Mouse (Mus musculus) adrenal gland (tissue): ENCODE measurements around the gene Acsbg2.
"Not testable (repeated sequence)": the region's sequence is repeated elsewhere in the genome, so short reads cannot be mapped to it uniquely, and the experiment has no call there.

Experiments used
- intact Hi-C: fragments of 180-260 bp; cut with DNase I; formaldehyde crosslinking; loops from one replicate; pipeline ENCODE4 v1.15.1; 2025
- long read RNA-seq, 2 experiments: library from polyadenylated mRNA; unstranded; transcript quantifications; one replicate each; pipeline ENCODE4 v2.0.0; 2020; ENCODE audit warnings: borderline replicate concordance in 1 of 2; ENCODE audit not compliant: insufficient replicate concordance in 1 of 2

The Acsbg2 gene
- long read RNA-seq, experiment 1: 0 reads
- long read RNA-seq, experiment 2, partial matches to known transcripts: 1 of 1 reads
- long read RNA-seq, experiment 2, other reads (novel, unspliced or antisense): 0 of 1 reads

DNA sequence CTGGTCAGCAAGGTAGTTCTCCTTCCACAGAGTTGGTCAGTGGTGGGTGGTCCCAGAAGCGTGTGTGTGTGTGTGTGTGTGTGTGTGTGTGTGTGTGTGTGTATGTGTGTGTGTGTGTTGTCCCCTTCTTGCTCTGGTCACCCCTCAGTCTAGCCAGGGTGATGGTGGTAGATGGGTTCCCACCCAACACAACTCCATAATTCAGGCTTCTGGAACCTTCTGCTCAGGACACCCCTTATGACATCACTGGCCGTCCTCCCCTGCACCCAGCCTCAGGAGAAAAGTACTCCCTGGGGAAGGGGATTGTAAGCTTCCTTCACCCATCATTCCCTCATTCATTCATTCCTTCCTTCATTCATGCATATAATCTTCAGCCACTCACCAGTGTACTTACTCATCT is at the start of gene Acsbg2:
Gene Acsbg2 (minus strand): TSS at position 211 of the 400 bp plus-strand sequence.
- intact Hi-C loops: no loop called here

DNA sequence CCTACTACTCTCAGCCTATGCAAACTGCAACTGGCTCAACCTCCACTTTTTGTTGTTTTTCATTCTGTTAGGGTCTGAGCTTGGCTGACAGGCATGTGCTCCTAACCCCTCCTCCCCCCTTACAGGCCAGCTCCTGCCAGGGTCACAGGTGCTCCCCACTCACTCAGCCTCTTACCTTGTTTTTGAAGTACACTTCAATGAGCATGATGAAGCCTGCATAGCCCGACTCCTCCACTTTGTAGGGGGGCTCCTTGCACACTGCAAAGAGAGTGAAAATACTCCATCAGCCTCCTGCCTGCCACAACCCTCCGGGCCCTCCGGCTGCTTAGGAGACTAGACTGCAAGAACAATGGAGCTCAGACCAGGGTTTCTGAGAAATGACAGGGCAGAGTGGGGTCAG is 45.5 kb upstream of the Acsbg2 start:
- intact Hi-C loops: no loop called here

DNA sequence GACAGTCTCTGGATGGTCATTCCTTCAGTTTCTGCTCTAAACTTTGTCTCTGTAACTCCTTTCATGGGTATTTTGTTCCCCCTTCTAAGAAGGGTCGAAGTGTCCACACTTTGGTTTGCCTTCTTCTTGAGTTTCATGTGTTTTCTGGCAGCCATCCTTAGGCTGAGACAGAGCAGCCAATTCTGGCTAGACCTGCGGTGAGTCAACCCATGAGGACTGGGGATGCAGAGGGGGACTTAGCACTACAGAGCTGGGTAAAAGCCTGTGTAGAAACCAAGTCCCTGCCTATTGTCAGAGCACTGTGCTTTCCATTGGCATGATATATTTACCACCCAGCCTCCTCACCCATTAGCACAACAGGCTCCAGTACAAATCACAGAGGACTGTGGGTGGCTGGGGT is 42.9 kb upstream of the Acsbg2 start:
- intact Hi-C loops: no loop called here

DNA sequence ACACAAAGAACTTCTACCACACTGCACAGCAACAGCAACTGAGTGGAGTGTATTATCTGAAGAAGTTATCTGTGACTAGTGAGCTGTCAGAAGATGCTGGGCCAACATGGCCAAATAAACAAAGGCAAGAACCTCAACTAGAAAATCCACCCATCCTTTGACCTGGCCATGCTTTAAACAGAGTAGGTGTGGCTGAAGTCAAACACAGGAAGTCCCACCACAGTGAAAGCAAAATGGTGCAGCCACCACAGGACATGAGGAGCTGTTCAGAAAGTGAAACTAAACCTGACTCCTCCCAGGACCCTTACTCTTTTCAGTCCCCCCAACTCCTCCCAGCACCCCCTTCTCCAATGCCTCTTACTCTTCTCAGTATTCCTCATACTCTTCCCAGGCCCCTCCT is 39.2 kb upstream of the Acsbg2 start:
- intact Hi-C loops: no loop called here

DNA sequence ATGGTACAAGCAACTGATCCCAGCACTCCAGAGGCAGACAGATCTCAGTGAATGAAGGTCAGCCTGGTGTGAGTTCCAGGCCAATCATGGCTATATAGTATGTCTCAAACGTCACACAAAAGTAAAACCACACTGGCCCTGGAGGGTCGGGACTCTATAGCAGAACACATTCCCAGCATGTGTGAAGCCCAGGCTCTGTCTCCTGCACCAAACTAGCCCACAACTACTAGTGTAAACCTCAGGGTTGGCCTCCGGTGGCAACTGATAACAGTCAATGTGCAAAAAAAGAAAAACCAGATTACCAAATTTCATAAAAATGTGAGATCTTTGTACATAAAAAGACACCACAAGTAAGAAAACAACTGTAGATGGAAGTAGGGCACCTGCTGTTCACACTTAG is 38.8 kb upstream of the Acsbg2 start:
- intact Hi-C loops: no loop called here

DNA sequence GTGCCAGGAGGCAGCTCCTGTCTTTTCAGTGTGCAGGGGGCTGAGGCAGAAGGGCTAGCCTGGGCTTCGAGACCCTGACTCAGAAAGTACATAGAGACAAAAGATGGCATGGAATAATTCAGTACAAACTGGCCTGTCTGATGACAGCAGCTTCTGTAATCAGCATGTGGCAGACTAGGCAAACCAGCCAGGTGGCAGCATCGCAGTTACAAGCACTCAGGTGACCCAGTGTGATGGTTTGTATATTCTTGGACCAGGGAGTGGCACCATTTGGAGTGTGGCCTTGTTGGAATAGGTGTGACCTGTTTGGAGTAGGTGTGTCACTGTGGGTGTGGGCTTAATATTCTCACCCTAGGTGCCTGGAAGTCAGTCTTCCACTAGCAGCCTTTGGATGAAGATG is 35.5 kb upstream of the Acsbg2 start:
- intact Hi-C loops: not testable (repeated sequence)

DNA sequence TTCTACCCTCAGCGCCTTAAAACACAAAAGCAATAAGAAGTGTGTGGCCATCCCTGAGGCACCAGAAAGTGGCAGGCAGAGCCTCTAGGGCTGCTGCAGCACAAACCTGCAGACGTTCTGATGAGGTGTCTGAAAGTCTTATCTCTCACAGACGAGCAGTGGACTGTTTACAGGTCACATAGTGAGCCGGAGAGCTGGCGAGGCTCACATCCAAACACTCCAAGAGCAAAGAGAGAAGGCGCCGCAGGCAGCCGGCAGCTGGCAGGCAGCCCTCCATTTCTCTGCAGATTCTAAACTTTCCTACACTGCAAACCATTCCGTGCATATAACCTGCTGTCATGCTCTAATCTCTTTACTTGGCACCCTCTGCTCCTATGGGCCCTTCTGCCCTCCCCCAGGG is 33.6 kb upstream of the Acsbg2 start:
- intact Hi-C loops: no loop called here

DNA sequence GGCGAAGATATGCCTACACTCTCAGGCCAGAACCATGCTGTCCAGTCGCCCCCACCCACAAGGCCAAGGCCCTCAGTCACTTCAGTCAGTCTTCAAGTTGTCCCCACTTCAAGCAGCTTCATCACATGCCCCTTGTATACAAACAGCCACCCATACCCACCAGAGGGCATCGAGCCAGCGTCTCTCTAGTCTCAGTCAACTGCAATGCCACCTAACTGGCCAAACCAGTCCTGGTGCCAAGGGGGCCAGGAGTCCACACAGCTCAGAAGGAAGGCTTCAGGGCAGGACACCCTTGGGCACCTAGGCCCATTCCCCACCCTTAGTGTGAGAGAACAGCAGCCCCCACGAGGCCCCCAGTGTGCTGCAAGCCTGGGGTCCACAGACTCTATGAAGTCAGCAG is 32.8 kb upstream of the Acsbg2 start:
- intact Hi-C loops: no loop called here

DNA sequence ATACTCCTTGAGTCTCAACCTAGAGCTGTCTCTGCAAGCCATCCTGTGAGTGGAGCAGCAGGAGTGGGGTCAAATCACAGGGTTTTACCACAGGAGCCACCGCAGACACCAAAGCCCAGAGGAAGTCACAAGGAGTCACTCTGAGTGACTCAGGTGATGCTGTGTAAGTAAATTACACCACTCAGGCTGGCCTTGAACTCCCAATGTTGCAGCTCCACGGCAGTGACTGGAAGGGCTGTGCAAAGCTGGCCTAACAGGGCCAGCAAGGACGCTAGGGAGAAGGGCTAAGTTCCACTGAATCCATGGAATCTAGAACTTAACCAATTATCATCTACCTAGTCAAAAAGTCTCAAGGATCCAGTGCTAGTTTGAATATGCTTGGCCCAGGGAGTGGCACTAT is 31.9 kb upstream of the Acsbg2 start:
- intact Hi-C loops: no loop called here

DNA sequence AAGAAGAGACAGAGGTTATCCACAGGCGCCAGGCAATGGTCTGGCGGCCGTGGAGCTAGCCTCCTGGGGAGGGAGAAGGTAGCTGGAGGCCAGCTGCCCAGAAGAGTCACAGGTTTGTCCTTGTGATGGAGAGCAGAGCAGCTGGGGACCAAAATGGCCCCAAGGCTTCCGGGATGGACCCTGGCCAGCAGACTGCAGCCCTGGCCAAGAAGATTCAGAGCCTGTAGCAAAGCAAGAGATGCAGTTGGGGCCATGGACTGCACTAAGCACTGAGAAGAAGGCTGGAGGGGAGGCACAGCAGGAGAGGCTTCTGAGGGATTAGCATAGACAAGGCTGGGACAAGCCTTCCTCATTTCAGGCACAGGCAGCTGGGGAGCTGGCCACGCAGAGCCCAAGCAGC is 28.5 kb upstream of the Acsbg2 start:
- intact Hi-C loops: no loop called here

DNA sequence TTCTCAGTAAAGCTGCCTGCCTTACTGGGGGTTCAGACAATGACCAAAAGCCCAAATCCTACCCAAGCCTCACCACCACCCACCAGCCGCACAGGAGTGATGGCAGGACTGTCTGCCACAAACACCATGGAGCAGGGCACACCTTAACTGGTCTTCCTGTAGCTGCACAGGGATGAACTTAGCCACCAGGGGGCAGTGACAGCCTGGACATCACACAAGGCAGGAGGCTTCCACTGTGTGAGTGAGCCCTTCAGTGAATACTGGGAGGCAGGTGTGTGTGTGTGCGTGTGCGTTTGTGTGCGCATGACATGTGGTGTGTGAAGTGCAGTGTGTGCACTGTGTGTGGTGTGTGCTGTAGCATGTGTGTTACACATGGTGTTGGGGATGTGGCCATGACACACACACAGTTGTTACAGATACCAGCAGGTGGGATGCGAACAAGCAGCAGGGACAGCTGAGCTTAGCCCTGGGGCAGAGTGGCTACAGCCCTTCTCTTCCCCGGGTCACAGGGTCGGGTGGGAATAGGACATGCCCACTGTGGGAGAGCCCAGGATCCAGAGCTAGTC is 23.5 kb upstream of the Acsbg2 start:
- intact Hi-C loops: loop anchor here (5.0 kb wide), 2 partner anchors 40 to 55 kb away; partner anchors contain the start of gene Mllt1

DNA sequence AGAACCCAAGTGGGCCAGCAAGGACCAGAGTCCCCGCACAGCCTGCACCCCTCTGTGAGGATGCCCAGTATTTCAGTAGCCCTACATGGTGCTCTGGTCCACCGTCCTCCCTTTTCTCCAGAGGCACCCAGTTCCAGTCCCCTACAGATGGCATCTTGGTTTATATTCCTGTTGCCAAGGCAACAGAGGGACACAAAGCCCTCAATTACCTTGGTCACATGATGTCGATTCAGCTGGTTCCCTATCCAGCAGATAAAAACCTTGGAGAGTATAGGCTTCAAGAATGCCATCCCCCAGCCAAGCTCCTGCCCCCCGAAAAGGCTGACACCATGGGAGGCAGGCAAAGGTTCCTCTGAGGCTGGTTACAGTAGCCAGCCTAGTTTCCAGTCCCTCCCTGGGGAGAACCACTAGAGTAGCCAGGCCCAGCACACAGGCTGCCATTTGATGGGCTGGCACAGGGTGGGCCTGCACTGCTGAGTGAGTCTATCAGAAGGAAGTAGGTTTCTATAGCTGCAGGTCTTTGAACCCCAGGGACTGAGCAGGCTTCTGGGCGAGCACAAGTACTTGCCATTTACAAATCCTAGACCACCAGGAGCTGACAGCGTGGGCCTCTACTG is 22.4 kb upstream of the Acsbg2 start:
- intact Hi-C loops: loop anchor here (5.0 kb wide), 2 partner anchors 41 to 56 kb away; partner anchors contain the start of gene Mllt1

DNA sequence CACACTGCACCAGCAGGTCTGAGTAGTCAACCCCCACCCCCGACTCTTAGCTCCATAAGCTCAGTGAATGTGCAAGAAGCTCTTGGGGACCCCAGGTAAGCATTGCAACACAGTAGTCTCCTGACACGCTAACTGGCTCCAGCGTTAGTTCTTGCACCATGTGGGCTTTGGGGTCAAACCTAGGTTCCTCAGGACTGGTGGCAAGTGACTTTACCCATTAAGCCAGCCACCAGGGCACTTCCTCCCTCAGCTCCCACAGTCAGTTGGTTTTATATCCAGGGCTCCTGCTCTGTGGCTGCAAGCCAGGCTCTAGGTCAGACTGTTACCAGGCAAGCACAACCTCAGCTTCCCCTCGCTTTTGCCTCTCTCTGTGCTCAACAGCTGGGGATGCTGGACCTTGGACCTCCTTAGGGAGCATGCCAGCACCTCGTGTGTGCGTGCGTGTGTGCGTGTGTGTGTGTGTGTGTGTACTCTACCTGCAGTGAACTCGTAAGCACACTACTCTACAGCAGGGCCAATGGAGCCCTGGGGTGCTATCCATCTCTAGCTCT is 21.2 kb upstream of the Acsbg2 start:
- intact Hi-C loops: loop anchor here (5.0 kb wide), 2 partner anchors 42 to 57 kb away; partner anchors contain the start of gene Mllt1

DNA sequence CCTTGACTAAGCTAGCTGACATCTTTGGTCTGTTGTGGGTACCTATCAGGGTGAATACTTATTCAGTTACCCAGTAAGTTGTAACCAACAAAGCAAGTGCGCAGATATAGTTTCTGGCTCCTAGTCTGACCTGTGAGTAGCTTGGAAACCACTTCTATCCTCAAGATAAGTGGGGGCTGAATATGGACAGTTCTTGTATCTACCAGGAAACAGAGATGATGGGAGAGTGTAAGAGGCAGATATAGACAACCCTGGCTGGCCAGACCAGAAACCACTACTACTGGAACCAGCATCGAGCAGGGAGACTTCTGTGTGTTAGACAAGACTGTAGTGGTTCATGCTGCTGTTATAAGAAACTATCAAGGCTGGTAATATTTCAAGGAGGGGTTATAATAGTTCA is 15.8 kb upstream of the Acsbg2 start:
- intact Hi-C loops: no loop called here

DNA sequence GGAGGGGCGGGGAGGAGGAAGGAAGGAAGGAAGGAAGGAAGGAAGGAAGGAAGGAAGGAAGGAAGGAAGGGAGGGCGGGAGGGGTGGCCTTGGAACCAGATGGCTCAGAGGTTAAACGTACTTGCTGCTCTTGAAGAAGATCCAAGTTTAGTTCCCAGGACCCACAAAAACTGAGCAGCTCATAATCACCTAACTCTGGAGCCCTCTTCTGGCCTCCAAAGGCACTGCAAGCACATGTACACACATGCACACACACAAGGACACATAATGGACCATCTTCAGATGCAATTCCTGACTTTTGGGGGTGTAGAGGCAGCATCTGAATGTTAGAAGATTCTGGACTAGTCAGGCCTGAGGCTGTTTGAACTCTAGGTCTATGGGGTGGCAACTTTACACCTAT is 13.8 kb upstream of the Acsbg2 start:
- intact Hi-C loops: no loop called here

DNA sequence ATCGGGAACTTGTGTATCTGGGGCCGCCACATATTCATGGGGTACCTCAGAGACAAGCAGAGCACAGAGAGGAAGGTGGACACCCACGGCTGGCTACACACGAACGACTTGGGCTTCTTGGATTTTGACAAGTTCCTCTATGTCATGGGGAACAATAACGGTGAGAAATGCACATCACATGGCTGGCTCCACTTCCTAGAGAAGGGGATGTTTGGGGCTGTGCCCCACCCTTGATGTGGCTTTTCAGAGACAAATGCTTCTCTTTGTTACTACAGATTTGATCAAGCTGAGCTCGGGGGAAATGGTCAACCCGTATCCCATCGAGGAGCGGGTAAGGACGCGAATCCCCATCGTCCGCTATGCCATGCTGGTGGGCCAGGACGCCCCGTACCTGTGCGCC is 10.6 kb upstream of the Acsbg2 start:
- intact Hi-C loops: no loop called here

DNA sequence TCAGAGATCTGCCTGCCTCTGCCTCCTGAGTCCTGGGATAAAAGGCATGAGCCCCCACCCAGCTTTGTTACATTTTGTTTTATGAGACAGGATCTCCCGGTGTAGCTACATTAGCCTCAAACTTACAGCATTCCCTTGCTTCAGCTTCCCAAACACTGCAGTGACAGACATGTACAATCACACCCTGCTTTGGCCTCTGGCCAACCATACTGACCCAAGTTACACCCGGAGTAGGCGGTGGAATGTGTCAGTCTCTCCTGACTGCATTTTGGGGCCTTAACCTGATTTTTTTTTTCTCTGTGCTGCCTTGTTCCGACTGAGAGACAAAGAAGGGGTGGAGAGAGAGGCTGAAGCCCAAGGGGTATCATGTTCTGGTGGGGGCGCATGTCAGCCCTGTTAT is 10.1 kb upstream of the Acsbg2 start:
- intact Hi-C loops: no loop called here

DNA sequence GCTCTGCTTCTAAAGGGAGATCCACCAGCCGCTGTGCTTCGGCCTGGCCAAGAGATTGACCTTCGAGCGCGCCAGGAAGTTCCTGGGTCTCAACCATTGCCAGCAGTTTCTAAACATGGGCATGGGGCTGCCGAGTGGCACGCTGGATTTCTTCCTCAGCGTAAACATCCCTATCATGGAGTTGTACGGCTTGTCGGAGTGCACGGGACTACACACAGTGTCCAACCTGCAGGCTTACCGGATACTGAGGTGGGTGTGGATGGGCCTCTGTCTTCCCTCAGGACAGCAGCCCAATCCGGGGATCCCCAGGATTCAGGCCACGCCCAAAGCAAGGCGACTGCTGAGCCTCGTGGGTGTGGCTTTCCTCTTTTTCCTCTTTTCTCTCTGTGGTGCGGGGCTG is 9.4 kb upstream of the Acsbg2 start:
- intact Hi-C loops: no loop called here

DNA sequence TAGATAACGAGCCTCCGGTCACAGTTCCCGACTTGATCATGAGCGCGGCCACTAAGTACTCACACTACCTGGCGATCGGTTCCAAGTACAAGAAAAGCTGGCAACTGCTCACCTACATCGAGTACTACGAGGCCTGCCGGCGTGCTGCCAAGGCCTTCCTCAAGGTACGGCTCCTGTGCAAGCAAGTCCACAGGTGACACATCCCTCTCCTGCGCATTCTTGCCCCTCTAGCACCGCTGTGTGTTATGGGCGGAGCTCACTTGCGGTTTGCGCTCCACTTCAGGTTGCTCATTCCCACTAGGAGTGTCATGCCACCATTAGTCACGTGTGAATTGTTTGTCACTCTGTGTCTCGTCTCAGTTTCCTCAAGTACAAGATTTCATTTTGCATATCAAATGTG is 3.2 kb upstream of the Acsbg2 start:
- intact Hi-C loops: no loop called here

DNA sequence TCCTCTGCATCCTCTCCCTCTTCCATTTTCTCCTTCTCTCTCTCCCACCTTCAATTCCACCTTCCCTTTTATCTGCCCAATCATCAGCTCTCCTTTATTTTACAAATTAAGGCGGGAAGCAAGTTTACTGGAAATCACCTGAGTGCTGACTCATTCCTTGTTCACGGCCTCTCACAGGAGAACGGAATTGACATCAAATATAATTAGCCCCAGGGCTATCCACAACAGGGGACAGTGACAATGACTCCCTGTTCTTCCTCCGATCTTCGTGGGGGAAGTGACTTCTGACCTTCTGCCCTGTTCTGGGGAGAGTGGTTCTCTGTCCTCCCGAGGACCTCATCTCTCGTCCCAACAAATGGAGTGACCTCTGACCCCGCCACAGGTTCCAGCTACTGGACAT is 2.7 kb upstream of the Acsbg2 start:
- intact Hi-C loops: no loop called here

DNA sequence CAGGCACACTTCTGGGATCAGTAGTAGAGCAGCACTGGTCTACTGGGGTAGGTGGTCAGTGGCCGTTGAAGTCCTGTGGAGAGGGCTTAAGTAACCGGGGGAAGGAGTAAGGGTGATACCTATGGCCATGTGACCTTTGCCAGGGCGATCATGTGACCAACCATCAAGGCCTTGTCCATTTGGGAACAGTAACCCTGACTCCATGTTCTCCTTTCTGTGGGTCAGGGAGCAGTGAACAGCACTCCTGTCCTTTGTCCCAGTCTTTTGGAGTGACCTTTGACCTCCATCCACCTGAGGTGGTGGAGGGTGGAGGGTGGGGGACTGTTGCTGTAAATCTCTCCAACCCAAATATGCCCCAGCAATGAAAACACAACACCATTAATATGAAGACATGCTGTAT is 2.2 kb upstream of the Acsbg2 start:
- intact Hi-C loops: no loop called here

DNA sequence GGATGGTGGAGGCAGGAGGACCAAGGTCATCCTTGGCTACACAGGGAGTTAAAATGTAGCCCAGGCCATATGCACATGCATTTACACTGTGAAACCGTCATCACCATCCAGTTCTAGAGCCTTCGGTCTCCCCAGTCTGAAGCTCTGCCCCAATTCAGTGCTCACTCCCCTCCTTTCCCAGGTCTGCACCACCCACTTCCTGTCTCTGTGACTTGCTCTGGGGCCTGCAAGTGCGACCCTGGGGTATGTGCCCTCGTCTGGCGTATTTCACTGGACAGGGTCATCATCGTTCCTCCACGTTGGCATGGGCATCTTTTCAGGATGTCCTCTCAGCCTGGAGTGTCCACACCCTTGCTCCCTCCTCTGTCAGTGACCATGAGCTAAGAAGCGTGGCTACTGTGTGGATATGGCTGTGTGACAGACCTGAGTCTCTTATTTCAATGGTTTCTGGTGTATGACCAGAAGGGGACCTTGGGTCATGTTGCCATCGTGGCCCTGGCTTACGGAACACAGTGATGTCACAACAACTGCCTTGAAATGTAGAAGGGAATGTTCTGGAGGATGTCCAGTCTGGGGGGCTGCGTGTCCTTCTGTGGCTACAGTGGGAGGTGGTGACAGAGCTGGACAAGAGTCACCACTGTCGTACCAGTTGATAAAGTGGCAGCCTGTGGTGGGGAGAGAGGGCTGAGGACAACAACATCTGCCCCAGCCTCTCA is 847 bp upstream of the Acsbg2 start, which contains the start of gene 1700061G19Rik:
Gene 1700061G19Rik (plus strand): TSS at position 542 of the 716 bp plus-strand sequence.
- intact Hi-C loops: no loop called here
